In genomic region chr12:117174189-117174588, GRCm38 (mm10) we compare ENCODE assay signal across 20 mouse cellular contexts.
A peak's percentile ranks its signal among the peaks of the same experiment; 100 is the strongest.
DNase-seq lines count a peak whose midpoint lies in the region; ATAC-seq and TF ChIP-seq lines count a peak whose summit lies in the region.
"Had no signal": no experiment of that assay in that cellular context is flagged by ENCODE, and none has a peak within 500 bp of the region (broad histone marks: within the 10 kb centered on the region; RNA-seq: fewer than 3 reads in every experiment).

No protein-coding gene starts in this region.

- no peak for TF ChIP-seq POLR2A in thymus, adult 2 months (IDR thresholded peaks at IDR 0.05; ENCODE audit: control insufficient read depth, extremely low read depth, insufficient read depth, low read length, poor library complexity)

- H3K27me3 ChIP-seq in forebrain, embryonic 10.5 days (ENCODE audit: poor library complexity, severe bottlenecking) = peaks cover 52% of the 10 kb centered on the region
- H3K27me3 ChIP-seq in forebrain, embryonic 16.5 days (replicated peaks; ENCODE audit: control insufficient read depth, insufficient read depth, low read length) = 0 out of 2 replicates have a peak, but pooled peaks cover 3% of the 10 kb centered on the region
- peaks cover 2% of the 10 kb centered on the region; the same call in 1 of the 2 replicates for H3K27me3 ChIP-seq in forebrain, embryonic 11.5 days (ENCODE audit: control insufficient read depth, insufficient read depth, low read length)
- H3K27me3 ChIP-seq in hindbrain, embryonic 12.5 days = no peaks in the 10 kb centered on the region
- no peaks in the 10 kb centered on the region for H3K27me3 ChIP-seq in midbrain, embryonic 14.5 days (ENCODE audit: control insufficient read depth, insufficient read depth, low read length)
- no peaks in the 10 kb centered on the region for H3K27me3 ChIP-seq in thymus, adult 2 months (ENCODE audit: control insufficient read depth, insufficient read depth, low read length)
- H3K27me3 ChIP-seq in intestine, embryonic 16.5 days (replicated peaks; ENCODE audit: control insufficient read depth, insufficient read depth, low read length) = no peaks in the 10 kb centered on the region
- H3K27me3 ChIP-seq: neural tube, embryonic 15.5 days had no signal

- H3K36me3 ChIP-seq in forebrain, embryonic 10.5 days (replicated peaks) = peaks cover 52% of the 10 kb centered on the region
- H3K36me3 ChIP-seq in forebrain, embryonic 16.5 days (ENCODE audit: control insufficient read depth, insufficient read depth) = no peaks in the 10 kb centered on the region
- H3K36me3 ChIP-seq in forebrain, embryonic 11.5 days (ENCODE audit: control insufficient read depth, insufficient read depth, low read length) = no peaks in the 10 kb centered on the region
- no peaks in the 10 kb centered on the region for H3K36me3 ChIP-seq in hindbrain, embryonic 12.5 days
- peaks cover 27% of the 10 kb centered on the region for H3K36me3 ChIP-seq in midbrain, embryonic 14.5 days (ENCODE audit: control insufficient read depth, insufficient read depth, low read length)
- H3K36me3 ChIP-seq in thymus, adult 2 months (ENCODE audit: control insufficient read depth, insufficient read depth, low read length) = no peaks in the 10 kb centered on the region
- no peaks in the 10 kb centered on the region for H3K36me3 ChIP-seq in intestine, embryonic 16.5 days (ENCODE audit: control insufficient read depth, insufficient read depth, low read length)
- H3K36me3 ChIP-seq: liver, embryonic 12.5 days; neural tube, embryonic 15.5 days had no signal

- no peaks in the 10 kb centered on the region for H3K9me3 ChIP-seq in forebrain, embryonic 10.5 days
- no peaks in the 10 kb centered on the region for H3K9me3 ChIP-seq in forebrain, embryonic 16.5 days (ENCODE audit: control insufficient read depth, low read length)
- H3K9me3 ChIP-seq in forebrain, embryonic 11.5 days (ENCODE audit: control insufficient read depth, low read length) = no peaks in the 10 kb centered on the region
- H3K9me3 ChIP-seq in hindbrain, embryonic 12.5 days (replicated peaks) = no peaks in the 10 kb centered on the region
- no peaks in the 10 kb centered on the region for H3K9me3 ChIP-seq in midbrain, embryonic 14.5 days (ENCODE audit: control insufficient read depth, low read length)
- no peaks in the 10 kb centered on the region for H3K9me3 ChIP-seq in intestine, embryonic 16.5 days (ENCODE audit: control insufficient read depth, low read length)
- H3K9me3 ChIP-seq: liver, embryonic 12.5 days; neural tube, embryonic 15.5 days had no signal

- no peak overlapping the region for H3K9ac ChIP-seq in forebrain, embryonic 16.5 days (replicated peaks; ENCODE audit: low read depth, low read length)
- peak overlapping the region; percentile 27; the same call in 1 of the 2 replicates for H3K9ac ChIP-seq in forebrain, embryonic 11.5 days (ENCODE audit: low read length)
- H3K9ac ChIP-seq in hindbrain, embryonic 12.5 days = no peak overlapping the region
- H3K9ac ChIP-seq in midbrain, embryonic 14.5 days (replicated peaks; ENCODE audit: low read length) = peak overlapping the region; percentile 49
- H3K9ac ChIP-seq in intestine, embryonic 16.5 days (ENCODE audit: low read depth, low read length) = no peak overlapping the region
- H3K9ac ChIP-seq: liver, embryonic 12.5 days; neural tube, embryonic 15.5 days had no signal

- H3K4me3 ChIP-seq in forebrain, embryonic 10.5 days = no peak overlapping the region
- H3K4me3 ChIP-seq in forebrain, embryonic 16.5 days (replicated peaks; ENCODE audit: low read length) = no peak overlapping the region
- no peak overlapping the region for H3K4me3 ChIP-seq in forebrain, embryonic 11.5 days (ENCODE audit: low read depth, low read length)
- no peak overlapping the region for H3K4me3 ChIP-seq in hindbrain, embryonic 12.5 days
- no peak overlapping the region for H3K4me3 ChIP-seq in midbrain, embryonic 14.5 days (replicated peaks; ENCODE audit: low read depth, low read length)
- no peak overlapping the region for H3K4me3 ChIP-seq in thymus, adult 2 months (ENCODE audit: control insufficient read depth, insufficient read depth, low read length)
- H3K4me3 ChIP-seq in intestine, embryonic 16.5 days (ENCODE audit: low read length) = no peak overlapping the region
- H3K4me3 ChIP-seq: liver, embryonic 12.5 days; myocyte; neural tube, embryonic 15.5 days had no signal

- TF ChIP-seq CTCF in thymus, adult 2 months (IDR thresholded peaks at IDR 0.05; ENCODE audit: borderline replicate concordance, control insufficient read depth, extremely low read depth, insufficient read depth, low read length, poor library complexity) = no peak

- H3K4me2 ChIP-seq in forebrain, embryonic 16.5 days (ENCODE audit: low read length) = no peak overlapping the region
- no peak overlapping the region for H3K4me2 ChIP-seq in forebrain, embryonic 11.5 days (ENCODE audit: low read depth, low read length, severe bottlenecking)
- no peak overlapping the region for H3K4me2 ChIP-seq in hindbrain, embryonic 12.5 days (replicated peaks)
- H3K4me2 ChIP-seq in midbrain, embryonic 14.5 days (ENCODE audit: low read length) = peak overlapping the region; percentile 24
- H3K4me2 ChIP-seq in intestine, embryonic 16.5 days (ENCODE audit: low read depth, low read length) = no peak overlapping the region
- H3K4me2 ChIP-seq: liver, embryonic 12.5 days; neural tube, embryonic 15.5 days had no signal

- H3K4me1 ChIP-seq in forebrain, embryonic 10.5 days = peaks cover 99% of the 10 kb centered on the region
- peaks cover 55% of the 10 kb centered on the region for H3K4me1 ChIP-seq in forebrain, embryonic 16.5 days (replicated peaks; ENCODE audit: control insufficient read depth, insufficient read depth, low read length)
- peaks cover 59% of the 10 kb centered on the region for H3K4me1 ChIP-seq in forebrain, embryonic 11.5 days (replicated peaks; ENCODE audit: control insufficient read depth, insufficient read depth, low read length)
- peaks cover 82% of the 10 kb centered on the region for H3K4me1 ChIP-seq in hindbrain, embryonic 12.5 days
- peaks cover 84% of the 10 kb centered on the region for H3K4me1 ChIP-seq in midbrain, embryonic 14.5 days (ENCODE audit: control insufficient read depth, insufficient read depth, low read length)
- peaks cover 8% of the 10 kb centered on the region for H3K4me1 ChIP-seq in thymus, adult 2 months (replicated peaks; ENCODE audit: control insufficient read depth, insufficient read depth, low read length)
- H3K4me1 ChIP-seq in intestine, embryonic 16.5 days (ENCODE audit: control insufficient read depth, insufficient read depth, low read length) = no peaks in the 10 kb centered on the region

- ATAC-seq in forebrain, embryonic 16.5 days = no peak
- no peak for ATAC-seq in forebrain, embryonic 11.5 days (replicated peaks; ENCODE audit: low FRiP score)
- no peak for ATAC-seq in hindbrain, embryonic 12.5 days (ENCODE audit: low FRiP score)
- no peak for ATAC-seq in midbrain, embryonic 14.5 days (ENCODE audit: low FRiP score, low TSS enrichment)
- no peak for ATAC-seq in intestine, embryonic 16.5 days
- ATAC-seq: liver, embryonic 12.5 days; lung, postnatal 0 days had no signal

- no peak for DNase-seq in forebrain, embryonic 10.5 days (ENCODE audit: extremely low spot score, low spot score)
- no peak for DNase-seq in forebrain, embryonic 11.5 days (ENCODE audit: low spot score)
- no peak for DNase-seq in midbrain, embryonic 14.5 days
- no peak for DNase-seq in urinary bladder, postnatal 36 days (ENCODE audit: low spot score in 2 of 2)
- no peak for DNase-seq in thymus, adult 2 months
- DNase-seq: adrenal gland, postnatal 25 days; cerebellum, postnatal 10 days; embryo, embryonic 11 days; gastrocnemius, postnatal 10 days; heart, adult 18-20 months; kidney, adult 8-10 months; kidney, postnatal 4 days; thymus, postnatal 4 days had no signal

- peak overlapping the region; percentile 85 for H3K27ac ChIP-seq in forebrain, embryonic 10.5 days
- no peak overlapping the region for H3K27ac ChIP-seq in forebrain, embryonic 16.5 days (ENCODE audit: low read length)
- H3K27ac ChIP-seq in forebrain, embryonic 11.5 days (ENCODE audit: low read depth, low read length) = peak overlapping the region; percentile 84
- peak overlapping the region; percentile 93 for H3K27ac ChIP-seq in hindbrain, embryonic 12.5 days
- H3K27ac ChIP-seq in midbrain, embryonic 14.5 days (replicated peaks; ENCODE audit: low read depth, low read length) = peak overlapping the region; percentile 91
- H3K27ac ChIP-seq in thymus, adult 2 months (ENCODE audit: control insufficient read depth, insufficient read depth, low read length) = no peak overlapping the region
- H3K27ac ChIP-seq in intestine, embryonic 16.5 days (ENCODE audit: low read length) = no peak overlapping the region
- H3K27ac ChIP-seq: liver, embryonic 12.5 days; neural tube, embryonic 15.5 days had no signal

- WGBS in forebrain, embryonic 10.5 days = 21% methylated on average over 3 of the region's 3 CpGs
- 29% methylated on average over 3 of the region's 3 CpGs for WGBS in forebrain, embryonic 16.5 days
- 14% methylated on average over 3 of the region's 3 CpGs for WGBS in forebrain, embryonic 11.5 days
- WGBS in hindbrain, embryonic 12.5 days = 12% methylated on average over 3 of the region's 3 CpGs
- WGBS in midbrain, embryonic 14.5 days = 8% methylated on average over 3 of the region's 3 CpGs
- 84% methylated on average over 3 of the region's 3 CpGs for WGBS in thymus, adult 2 months
- 50% methylated on average over 3 of the region's 3 CpGs for WGBS in intestine, embryonic 16.5 days

Comparison
In these comparisons a context has a peak if more than half of its experiments do, and no peak if none do; other contexts are left out.
1. H3K27ac ChIP-seq: peak in forebrain, embryonic 10.5 days (single experiment), forebrain, embryonic 11.5 days (single experiment), hindbrain, embryonic 12.5 days (single experiment) and midbrain, embryonic 14.5 days (single experiment); none in forebrain, embryonic 16.5 days (single experiment), thymus, adult 2 months (single experiment) and intestine, embryonic 16.5 days (single experiment).
2. H3K9ac ChIP-seq: peak in forebrain, embryonic 11.5 days (single experiment) and midbrain, embryonic 14.5 days (single experiment); none in forebrain, embryonic 16.5 days (single experiment), hindbrain, embryonic 12.5 days (single experiment) and intestine, embryonic 16.5 days (single experiment).